ENCODE assay signal across 13 mouse cellular contexts in the genomic region with DNA sequence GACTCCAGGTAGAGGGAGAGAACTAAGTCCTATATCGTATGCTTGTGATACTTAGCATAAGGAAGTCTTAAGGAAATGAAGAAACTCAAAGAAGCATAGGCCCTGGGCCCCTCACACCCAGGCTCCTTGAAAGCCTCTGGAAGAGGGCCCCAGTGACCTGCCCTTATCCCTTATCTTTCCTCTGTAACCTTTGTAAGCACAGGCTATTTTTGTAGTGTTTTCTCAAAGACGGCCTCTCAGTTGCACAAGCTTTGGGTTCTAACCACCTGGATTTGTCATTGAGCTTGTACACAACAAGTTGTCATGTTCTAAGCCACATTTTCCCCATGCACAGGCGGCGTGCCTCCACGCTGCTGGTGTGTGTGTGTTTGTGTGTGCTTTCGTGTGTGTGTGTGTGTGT.
"Had no signal": no experiment of that assay in that cellular context is flagged by ENCODE, and none has a peak within 500 bp of the region (broad histone marks: within the 10 kb centered on the region; RNA-seq: fewer than 3 reads in every experiment).

No protein-coding gene starts in this region.

- DNase-seq: kidney, adult 18-20 months; kidney, postnatal 25 days; layer of hippocampus, adult 9-11 months; layer of hippocampus, postnatal 36 days; lung, embryonic 14.5 days; lung, postnatal 14 days; retina, postnatal 1 day had no signal

- H3K36me3 ChIP-seq: limb, embryonic 12.5 days; midbrain, embryonic 12.5 days; neural tube, embryonic 13.5 days had no signal

- H3K27me3 ChIP-seq: limb, embryonic 12.5 days; midbrain, embryonic 12.5 days; neural tube, embryonic 13.5 days had no signal

- ATAC-seq: midbrain, embryonic 16.5 days had no signal

- H3K4me2 ChIP-seq: hindbrain, embryonic 14.5 days; limb, embryonic 12.5 days; lung, embryonic 14.5 days; midbrain, embryonic 12.5 days; neural tube, embryonic 13.5 days had no signal

- H3K27ac ChIP-seq: hindbrain, embryonic 14.5 days; limb, embryonic 12.5 days; midbrain, embryonic 12.5 days; neural tube, embryonic 13.5 days; stomach, postnatal 0 days had no signal

- H3K9ac ChIP-seq: hindbrain, embryonic 14.5 days; limb, embryonic 12.5 days; lung, embryonic 14.5 days; midbrain, embryonic 12.5 days; neural tube, embryonic 13.5 days had no signal

- H3K4me3 ChIP-seq: limb, embryonic 12.5 days; midbrain, embryonic 12.5 days; neural tube, embryonic 13.5 days had no signal

- H3K4me1 ChIP-seq: neural tube, embryonic 13.5 days had no signal

- H3K9me3 ChIP-seq: limb, embryonic 12.5 days; midbrain, embryonic 12.5 days; neural tube, embryonic 13.5 days had no signal
